Mouse (Mus musculus): ENCODE results near the gene Stpg2. TPM values are rescaled to one million over a fixed set of nuclear protein-coding genes. Genes with fewer than 3 reads are reported as not detected.
"Not testable (repeated sequence)": the region's sequence is repeated elsewhere in the genome, so short reads cannot be mapped to it uniquely, and the experiment has no call there.

The Stpg2 gene
- polyA plus RNA-seq, 1 experiment from 2014 or later = not detected

- H3K4me3 ChIP-seq = no peak overlapping the region
- H3K27me3 ChIP-seq (replicated peaks) = no peaks in the 10 kb centered on the region
- H3K36me3 ChIP-seq = no peaks in the 10 kb centered on the region
- H3K9me3 ChIP-seq = no peaks in the 10 kb centered on the region
- H3K9ac ChIP-seq = no peak overlapping the region
- 77% methylated on average over 2 of the region's 2 CpGs for WGBS
- no peaks in the 10 kb centered on the region for H3K4me1 ChIP-seq
- H3K27ac ChIP-seq = no peak overlapping the region
- H3K4me2 ChIP-seq (replicated peaks) = no peak overlapping the region
- no peak for ATAC-seq (ENCODE audit: low FRiP score, low read depth)
These were observed 39.7 kb downstream of the Stpg2 start for GRCm38 (mm10) chr3:139245219-139245618.

GRCm38 (mm10) chr3:139246508-139246907 lies 41.0 kb downstream of the Stpg2 start:
- Histone ChIP-seq H3K4me2 (replicated peaks) (no peak overlapping the region), H3K9me3 (no peaks in the 10 kb centered on the region), H3K4me1 (no peaks in the 10 kb centered on the region), H3K27me3 (replicated peaks) (no peaks in the 10 kb centered on the region), H3K4me3 (no peak overlapping the region), H3K27ac (no peak overlapping the region), H3K36me3 (no peaks in the 10 kb centered on the region), H3K9ac (no peak overlapping the region)
- ATAC-seq (ENCODE audit: low FRiP score, low read depth) = no peak
- WGBS = 49% methylated on average over 4 of the region's 4 CpGs

GRCm38 (mm10) chr3:139262359-139262758 lies 56.9 kb downstream of the Stpg2 start:
- H3K4me2 ChIP-seq (replicated peaks); H3K9ac ChIP-seq; ATAC-seq (ENCODE audit: low FRiP score, low read depth): not testable (repeated sequence)

GRCm38 (mm10) chr3:139297909-139298308 lies 92.4 kb downstream of the Stpg2 start:
- Histone ChIP-seq H3K36me3 (no peaks in the 10 kb centered on the region), H3K9ac (no peak overlapping the region), H3K4me2 (replicated peaks) (no peak overlapping the region), H3K27me3 (replicated peaks) (no peaks in the 10 kb centered on the region), H3K27ac (no peak overlapping the region), H3K4me3 (no peak overlapping the region), H3K9me3 (no peaks in the 10 kb centered on the region), H3K4me1 (no peaks in the 10 kb centered on the region)
- no peak for ATAC-seq (ENCODE audit: low FRiP score, low read depth)

More at GRCm38 (mm10) chr3:139262359-139262758, 56.9 kb downstream of the Stpg2 start:
- H3K4me3 ChIP-seq; H3K4me1 ChIP-seq; H3K27me3 ChIP-seq (replicated peaks); H3K9me3 ChIP-seq; H3K36me3 ChIP-seq; H3K27ac ChIP-seq: not testable (repeated sequence)
- 93% methylated on average over 4 of the region's 4 CpGs for WGBS

GRCm38 (mm10) chr3:139308078-139308809 lies 102.8 kb downstream of the Stpg2 start:
- Histone ChIP-seq H3K4me1 (no peaks in the 10 kb centered on the region), H3K36me3 (no peaks in the 10 kb centered on the region), H3K4me3 (no peak overlapping the region), H3K27me3 (replicated peaks) (no peaks in the 10 kb centered on the region), H3K4me2 (replicated peaks) (no peak overlapping the region), H3K9ac (no peak overlapping the region), H3K9me3 (no peaks in the 10 kb centered on the region), H3K27ac (no peak overlapping the region)
- no peak for ATAC-seq (ENCODE audit: low FRiP score, low read depth)
- 51% methylated on average over 7 of the region's 7 CpGs for WGBS

GRCm38 (mm10) chr3:139311721-139312120 lies 106.2 kb downstream of the Stpg2 start:
- no peak overlapping the region for H3K9ac ChIP-seq
- H3K27ac ChIP-seq = no peak overlapping the region
- no peaks in the 10 kb centered on the region for H3K4me1 ChIP-seq
- WGBS = 92% methylated on average over 2 of the region's 2 CpGs
- no peaks in the 10 kb centered on the region for H3K27me3 ChIP-seq (replicated peaks)
- H3K9me3 ChIP-seq = no peaks in the 10 kb centered on the region
- H3K36me3 ChIP-seq = no peaks in the 10 kb centered on the region
- H3K4me2 ChIP-seq (replicated peaks) = no peak overlapping the region
- no peak overlapping the region for H3K4me3 ChIP-seq
- no peak for ATAC-seq (ENCODE audit: low FRiP score, low read depth)

- Histone ChIP-seq H3K27me3 (replicated peaks) (no peaks in the 10 kb centered on the region), H3K27ac (no peak overlapping the region), H3K9ac (no peak overlapping the region), H3K9me3 (no peaks in the 10 kb centered on the region), H3K4me1 (no peaks in the 10 kb centered on the region), H3K4me3 (no peak overlapping the region), H3K4me2 (replicated peaks) (no peak overlapping the region), H3K36me3 (no peaks in the 10 kb centered on the region)
- 94% methylated on average over 3 of the region's 3 CpGs for WGBS
- no peak for ATAC-seq (ENCODE audit: low FRiP score, low read depth)
These were observed 175.0 kb downstream of the Stpg2 start for GRCm38 (mm10) chr3:139380494-139380893.

DNA sequence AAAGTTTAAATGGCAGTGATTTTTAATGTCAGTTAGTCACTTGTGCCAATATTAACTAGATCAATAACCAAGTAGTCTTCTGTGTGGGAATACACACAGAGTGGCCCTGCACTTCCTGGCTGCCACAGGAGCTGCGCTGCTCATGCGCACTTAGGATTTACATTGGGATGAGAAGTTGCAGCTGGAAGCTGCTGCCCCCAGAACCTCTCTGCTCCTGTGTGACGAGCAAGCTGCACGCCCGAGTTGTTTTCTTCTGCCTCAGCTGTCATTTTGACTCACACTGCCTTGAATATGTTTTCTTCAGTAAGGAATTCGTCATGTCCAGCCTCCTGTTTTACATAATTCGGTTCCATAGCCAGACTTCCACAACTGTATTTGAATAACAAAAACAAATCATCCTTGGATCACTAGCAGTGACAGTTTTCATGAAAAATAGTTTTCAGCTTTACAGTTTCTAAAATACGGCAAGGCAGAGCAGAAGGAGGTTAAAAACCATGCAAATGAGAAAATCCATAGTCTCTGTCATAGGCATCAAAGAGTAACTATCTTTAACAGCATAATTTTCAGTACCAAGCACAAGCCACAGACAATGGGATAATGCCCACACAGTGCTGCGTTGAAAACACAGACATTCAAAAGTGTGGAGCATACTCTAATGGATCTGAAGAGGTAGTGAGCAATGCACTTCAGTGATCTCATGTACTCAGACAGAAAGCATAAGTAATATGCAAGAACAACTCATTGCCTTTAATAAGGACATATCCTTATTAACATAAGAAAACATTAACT lies 191.8 kb downstream of the Stpg2 start:
- Histone ChIP-seq H3K4me3 (no peak overlapping the region), H3K36me3 (no peaks in the 10 kb centered on the region), H3K4me1 (no peaks in the 10 kb centered on the region), H3K9me3 (0 out of 2 replicates have a peak, but pooled peaks cover 6% of the 10 kb centered on the region), H3K27me3 (replicated peaks) (no peaks in the 10 kb centered on the region), H3K27ac (no peak overlapping the region), H3K9ac (no peak overlapping the region), H3K4me2 (replicated peaks) (no peak overlapping the region)
- 61% methylated on average over 9 of the region's 9 CpGs for WGBS
- ATAC-seq (ENCODE audit: low FRiP score, low read depth) = no peak

DNA sequence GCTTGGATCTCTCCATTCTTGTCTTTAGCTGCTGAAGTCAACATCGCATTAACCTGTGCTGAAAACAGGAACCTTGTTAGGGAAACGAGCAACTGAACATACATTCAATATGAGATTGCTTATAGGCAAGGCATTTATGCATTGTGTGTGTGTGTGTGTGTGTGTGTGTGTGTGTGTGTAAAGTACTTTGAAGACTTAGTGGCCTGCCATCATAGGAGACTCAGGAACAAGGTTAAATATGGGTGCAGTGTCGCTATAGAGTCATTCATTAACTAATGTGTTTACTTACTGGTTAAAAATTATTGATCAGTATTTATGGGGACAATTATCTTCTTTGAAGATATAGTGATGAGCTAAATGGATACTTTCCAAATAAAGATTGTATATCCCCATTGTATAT lies 199.2 kb downstream of the Stpg2 start:
- Histone ChIP-seq H3K27me3 (replicated peaks) (no peaks in the 10 kb centered on the region), H3K4me2 (replicated peaks) (no peak overlapping the region), H3K9ac (no peak overlapping the region), H3K36me3 (no peaks in the 10 kb centered on the region), H3K4me3 (no peak overlapping the region), H3K27ac (no peak overlapping the region), H3K4me1 (no peaks in the 10 kb centered on the region), H3K9me3 (no peaks in the 10 kb centered on the region)
- 89% methylated on average over 3 of the region's 3 CpGs for WGBS
- no peak for ATAC-seq (ENCODE audit: low FRiP score, low read depth)

DNA sequence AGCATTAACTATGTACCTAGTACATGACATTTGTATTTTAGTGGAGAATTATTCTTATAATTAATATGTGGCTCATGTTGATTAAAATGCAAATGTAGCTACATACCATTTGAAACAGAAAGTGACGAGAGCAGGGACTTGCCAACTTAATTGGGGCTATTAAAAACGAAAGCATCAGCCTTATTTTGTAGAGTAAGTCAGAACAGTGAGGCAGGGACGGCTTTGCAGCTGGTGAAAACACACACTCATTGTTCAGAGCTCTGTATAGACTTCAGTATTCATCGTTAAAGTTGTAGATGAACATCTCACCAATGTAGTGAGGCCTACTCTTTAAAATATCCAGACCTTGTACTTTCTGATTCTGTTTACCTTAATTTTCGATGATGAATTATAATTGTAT lies 213.6 kb downstream of the Stpg2 start:
- 72% methylated on average over 5 of the region's 5 CpGs for WGBS
- H3K27me3 ChIP-seq (replicated peaks) = no peaks in the 10 kb centered on the region
- no peak overlapping the region for H3K4me3 ChIP-seq
- H3K4me2 ChIP-seq (replicated peaks) = no peak overlapping the region
- no peak overlapping the region for H3K27ac ChIP-seq
- H3K9me3 ChIP-seq = no peaks in the 10 kb centered on the region
- H3K36me3 ChIP-seq = no peaks in the 10 kb centered on the region
- H3K9ac ChIP-seq = no peak overlapping the region
- no peaks in the 10 kb centered on the region for H3K4me1 ChIP-seq
- no peak for ATAC-seq (ENCODE audit: low FRiP score, low read depth)

GRCm38 (mm10) chr3:139442170-139442569 lies 236.7 kb downstream of the Stpg2 start:
- no peak overlapping the region for H3K4me3 ChIP-seq
- H3K9ac ChIP-seq = no peak overlapping the region
- no peaks in the 10 kb centered on the region for H3K36me3 ChIP-seq
- no peaks in the 10 kb centered on the region for H3K4me1 ChIP-seq
- no peak overlapping the region for H3K27ac ChIP-seq
- H3K9me3 ChIP-seq = no peaks in the 10 kb centered on the region
- no peak overlapping the region for H3K4me2 ChIP-seq (replicated peaks)
- WGBS = 86% methylated on average over 7 of the region's 7 CpGs
- ATAC-seq (ENCODE audit: low FRiP score, low read depth) = no peak
- no peaks in the 10 kb centered on the region for H3K27me3 ChIP-seq (replicated peaks)

DNA sequence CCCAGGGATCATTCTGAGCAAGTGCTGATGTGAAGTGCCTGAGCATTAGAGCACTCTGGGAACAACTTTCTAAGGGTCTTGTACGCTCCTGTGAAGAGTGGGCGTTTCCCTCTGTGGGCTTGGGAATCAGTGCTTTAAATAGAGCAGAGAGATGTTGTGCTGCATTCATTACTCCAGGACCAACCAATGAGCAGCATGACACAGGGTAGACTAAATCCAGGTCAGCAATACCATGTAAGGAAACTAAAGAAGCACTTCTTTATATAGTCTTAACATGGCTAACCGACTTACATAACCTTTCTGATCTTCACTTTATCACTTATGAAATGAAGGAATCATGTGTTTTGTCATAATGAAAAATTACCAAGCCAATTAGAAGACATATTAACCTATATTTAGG lies 290.4 kb downstream of the Stpg2 start:
- Histone ChIP-seq H3K4me3 (no peak overlapping the region), H3K9me3 (no peaks in the 10 kb centered on the region), H3K27ac (no peak overlapping the region), H3K36me3 (no peaks in the 10 kb centered on the region), H3K4me1 (no peaks in the 10 kb centered on the region), H3K27me3 (replicated peaks) (no peaks in the 10 kb centered on the region), H3K4me2 (replicated peaks) (no peak overlapping the region), H3K9ac (no peak overlapping the region)
- no peak for ATAC-seq (ENCODE audit: low FRiP score, low read depth)
- 77% methylated on average over 3 of the region's 3 CpGs for WGBS

- ATAC-seq (ENCODE audit: low FRiP score, low read depth) = no peak
- Histone ChIP-seq H3K36me3 (no peaks in the 10 kb centered on the region), H3K4me2 (replicated peaks) (no peak overlapping the region), H3K9ac (no peak overlapping the region), H3K4me3 (no peak overlapping the region), H3K4me1 (no peaks in the 10 kb centered on the region), H3K9me3 (no peaks in the 10 kb centered on the region), H3K27me3 (replicated peaks) (no peaks in the 10 kb centered on the region), H3K27ac (no peak overlapping the region)
- 56% methylated on average over 5 of the region's 5 CpGs for WGBS
These were observed 296.7 kb downstream of the Stpg2 start for GRCm38 (mm10) chr3:139502216-139502615.

All from neural tube, embryonic 12.5 days (tissue).